Mouse (Mus musculus) brown adipose tissue, adult 24 weeks (tissue): Measurements from ENCODE around the gene Gm3404. TPM values are rescaled to one million over a fixed set of nuclear protein-coding genes. Genes with fewer than 3 reads are reported as not detected.

Source experiments
- polyA plus RNA-seq: library from polyadenylated mRNA; stranded (reverse); fragments of >200 nt; gene quantifications from 2 replicates; pipeline ENCODE4 v1.2.4, GENCODE M21; 2012; ENCODE audit not compliant: missing spikeins, insufficient read depth, insufficient read length

Gene Gm3404
- polyA plus RNA-seq, 1 experiment: not detected

Other genes starting within 250 kb of the Gm3404 start
- gene Wasf3, start 140.8 kb upstream of the Gm3404 start, polyA plus RNA-seq: 0.42 and 0.83 TPM in 2 replicates
- not detected in 2 replicates for gene Gm6408, start 43.8 kb upstream of the Gm3404 start, polyA plus RNA-seq
- gene Gm6370, start 34.4 kb upstream of the Gm3404 start, polyA plus RNA-seq: not detected in 2 replicates
- gene 4930449I24Rik, start 23.4 kb upstream of the Gm3404 start, polyA plus RNA-seq: not detected in 2 replicates
- not detected in 2 replicates for gene Gm3402, start 11.7 kb upstream of the Gm3404 start, polyA plus RNA-seq
- not detected in 2 replicates for gene Gm3409, start 11.8 kb downstream of the Gm3404 start, polyA plus RNA-seq
- gene Gm3415, start 30.3 kb downstream of the Gm3404 start, polyA plus RNA-seq: not detected in 2 replicates
- not detected in 2 replicates for gene Gpr12, start 59.4 kb downstream of the Gm3404 start, polyA plus RNA-seq